Comparison of ENCODE assay signal across 8 mouse cellular contexts in the genomic region with DNA sequence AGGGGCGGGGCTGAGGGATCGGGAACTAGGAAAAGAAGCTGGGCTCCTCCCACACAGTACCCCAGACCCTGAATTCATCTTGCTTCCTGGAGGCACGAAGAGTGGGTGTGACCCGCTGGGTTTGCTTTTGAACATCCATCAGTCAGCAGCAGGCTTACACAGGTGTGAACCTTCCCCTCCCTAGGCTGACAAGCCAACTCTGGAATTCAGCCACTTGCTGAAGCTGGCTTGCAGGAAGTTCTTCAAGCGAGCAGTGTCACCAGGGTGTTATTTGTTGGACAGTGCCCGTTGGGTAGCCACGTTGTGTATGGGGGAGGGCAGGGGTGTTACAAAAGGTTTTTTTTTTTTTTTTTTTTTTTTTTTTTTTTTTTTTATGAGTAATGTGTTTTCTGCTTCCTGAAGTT.
A peak's percentile ranks its signal among the peaks of the same experiment; 100 is the strongest.
DNase-seq lines count a peak whose midpoint lies in the region; ATAC-seq and TF ChIP-seq lines count a peak whose summit lies in the region.

No protein-coding gene starts in this region.

- no peak overlapping the region for H3K4me3 ChIP-seq in forebrain, embryonic 13.5 days
- peak overlapping the region; percentile 25 for H3K4me3 ChIP-seq in stomach, embryonic 16.5 days (replicated peaks; ENCODE audit: low read length)
- H3K4me3 ChIP-seq in left cerebral cortex, adult 2 months: no peak overlapping the region
- H3K4me3 ChIP-seq in layer of hippocampus, adult 2 months: no peak overlapping the region

- H3K36me3 ChIP-seq in forebrain, embryonic 13.5 days (ENCODE audit: poor library complexity, severe bottlenecking): no peaks in the 10 kb centered on the region
- no peaks in the 10 kb centered on the region for H3K36me3 ChIP-seq in stomach, embryonic 16.5 days (ENCODE audit: control insufficient read depth, insufficient read depth, low read length)

- H3K9me3 ChIP-seq in forebrain, embryonic 13.5 days (replicated peaks): no peaks in the 10 kb centered on the region
- H3K9me3 ChIP-seq in stomach, embryonic 16.5 days (replicated peaks; ENCODE audit: control insufficient read depth, low read length): no peaks in the 10 kb centered on the region

- 24% methylated on average over 7 of the region's 7 CpGs for whole genome bisulfite sequencing in forebrain, embryonic 13.5 days
- 4% methylated on average over 7 of the region's 7 CpGs for WGBS in stomach, embryonic 16.5 days

- no peak overlapping the region for H3K27ac ChIP-seq in forebrain, embryonic 13.5 days
- H3K27ac ChIP-seq in stomach, embryonic 16.5 days (ENCODE audit: low read length): peak overlapping the region; percentile 63
- no peak overlapping the region for H3K27ac ChIP-seq in left cerebral cortex, adult 2 months
- H3K27ac ChIP-seq in layer of hippocampus, adult 2 months: no peak overlapping the region

- ATAC-seq in forebrain, embryonic 13.5 days: peak; percentile 36; the same call in 1 of the 2 replicates
- peak; percentile 96 for ATAC-seq in stomach, embryonic 16.5 days (ENCODE audit: insufficient read depth, low FRiP score)

- H3K4me1 ChIP-seq in forebrain, embryonic 13.5 days: 0 out of 2 replicates have a peak, but pooled peaks cover 3% of the 10 kb centered on the region
- H3K4me1 ChIP-seq in stomach, embryonic 16.5 days (ENCODE audit: control insufficient read depth, insufficient read depth, low read length): no peaks in the 10 kb centered on the region

- no peak overlapping the region for H3K9ac ChIP-seq in forebrain, embryonic 13.5 days
- H3K9ac ChIP-seq in stomach, embryonic 16.5 days (ENCODE audit: low read length): peak overlapping the region; percentile 38; the same call in 1 of the 2 replicates

- 0 out of 2 replicates have a peak, but pooled peaks cover 2% of the 10 kb centered on the region for H3K27me3 ChIP-seq in forebrain, embryonic 13.5 days
- H3K27me3 ChIP-seq in stomach, embryonic 16.5 days (ENCODE audit: control insufficient read depth, insufficient read depth, low read length): no peaks in the 10 kb centered on the region

- DNase-seq in urinary bladder, postnatal 14 days (ENCODE audit: low spot score): peak; percentile 32
- DNase-seq in urinary bladder, postnatal 4 days (ENCODE audit: low spot score in 2 of 2): no peak
- DNase-seq in kidney, postnatal 10 days: peak; percentile 17
- no peak for DNase-seq in left cerebral cortex, adult 2 months (ENCODE audit: extremely low spot score in 1 of 2, low spot score in 2 of 2)
- no peak for DNase-seq in layer of hippocampus, adult 2 months (ENCODE audit: low spot score in 2 of 2)
- no peak for DNase-seq in left cerebral cortex, postnatal 36 days (ENCODE audit: low spot score in 2 of 2)

- intact Hi-C loops in left cerebral cortex, adult 2 months (cut with DNase I): loop anchor here (5.0 kb wide), 1 partner anchor 148 kb away; a partner anchor contains a TSS
- intact Hi-C loops in left cerebral cortex, postnatal 36 days (cut with DNase I): no loop called here

- TF ChIP-seq CTCF in left cerebral cortex, adult 2 months (IDR thresholded peaks at IDR 0.05): no peak
- TF ChIP-seq CTCF in layer of hippocampus, adult 2 months (conservative IDR thresholded peaks at IDR 0.05): no peak

- H3K4me2 ChIP-seq in forebrain, embryonic 13.5 days: peak overlapping the region; percentile 24
- peak overlapping the region; percentile 47 for H3K4me2 ChIP-seq in stomach, embryonic 16.5 days (ENCODE audit: low read depth, low read length)

Comparison
In these comparisons a context has a peak if more than half of its experiments do, and no peak if none do; other contexts are left out.
1. DNase-seq: peak in urinary bladder, postnatal 14 days (single experiment) and kidney, postnatal 10 days (single experiment); none in urinary bladder, postnatal 4 days (0 of 2), left cerebral cortex, adult 2 months (0 of 2), layer of hippocampus, adult 2 months (0 of 2) and left cerebral cortex, postnatal 36 days (0 of 2).